Mouse (Mus musculus): ENCODE measurements around the gene Trappc6b. TPM values are rescaled to one million over a fixed set of nuclear protein-coding genes. Genes with fewer than 3 reads are reported as not detected.

The Trappc6b gene
- polyA plus RNA-seq, 1 experiment from 2014 or later, result 114 TPM

GRCm38 (mm10) chr12:59040851-59041250 lies 20.4 kb downstream of the Trappc6b start:
- no peak overlapping the region for H3K4me3 ChIP-seq (replicated peaks; ENCODE audit: low read depth, low read length)
- ATAC-seq (ENCODE audit: low FRiP score, low TSS enrichment) (no peak), DNase-seq (no peak)
- no peaks in the 10 kb centered on the region for H3K4me1 ChIP-seq (ENCODE audit: control insufficient read depth, insufficient read depth, low read length)
- H3K27me3 ChIP-seq (ENCODE audit: control insufficient read depth, insufficient read depth, low read length), result no peaks in the 10 kb centered on the region
- no peak overlapping the region for H3K4me2 ChIP-seq (ENCODE audit: low read length)
- H3K27ac ChIP-seq (replicated peaks; ENCODE audit: low read depth, low read length), result no peak overlapping the region
- H3K36me3 ChIP-seq (ENCODE audit: control insufficient read depth, insufficient read depth, low read length), result peaks cover 43% of the 10 kb centered on the region
- WGBS, result 39% methylated on average over 7 of the region's 7 CpGs
- no peaks in the 10 kb centered on the region for H3K9me3 ChIP-seq (ENCODE audit: control insufficient read depth, low read length)
- H3K9ac ChIP-seq (replicated peaks; ENCODE audit: low read length), result no peak overlapping the region

GRCm38 (mm10) chr12:59039971-59040844 lies 21.1 kb downstream of the Trappc6b start:
- Histone ChIP-seq H3K4me2 (ENCODE audit: low read length) (peak overlapping the region; percentile 28), H3K27ac (replicated peaks; ENCODE audit: low read depth, low read length) (peak overlapping the region; percentile 28; the same call in 1 of the 2 replicates), H3K4me3 (replicated peaks; ENCODE audit: low read depth, low read length) (no peak overlapping the region), H3K4me1 (ENCODE audit: control insufficient read depth, insufficient read depth, low read length) (no peaks in the 10 kb centered on the region), H3K36me3 (ENCODE audit: control insufficient read depth, insufficient read depth, low read length) (peaks cover 37% of the 10 kb centered on the region), H3K27me3 (ENCODE audit: control insufficient read depth, insufficient read depth, low read length) (no peaks in the 10 kb centered on the region), H3K9ac (replicated peaks; ENCODE audit: low read length) (no peak overlapping the region), H3K9me3 (ENCODE audit: control insufficient read depth, low read length) (no peaks in the 10 kb centered on the region)
- WGBS, result 4% methylated on average over 23 of the region's 23 CpGs
- DNase-seq, result peak; percentile 62
- ATAC-seq (ENCODE audit: low FRiP score, low TSS enrichment), result peak; percentile 69; the same call in 1 of the 2 replicates

- Histone ChIP-seq H3K27ac (replicated peaks; ENCODE audit: low read depth, low read length) (no peak overlapping the region), H3K36me3 (ENCODE audit: control insufficient read depth, insufficient read depth, low read length) (peaks cover 29% of the 10 kb centered on the region), H3K27me3 (ENCODE audit: control insufficient read depth, insufficient read depth, low read length) (no peaks in the 10 kb centered on the region), H3K4me1 (ENCODE audit: control insufficient read depth, insufficient read depth, low read length) (no peaks in the 10 kb centered on the region), H3K9ac (replicated peaks; ENCODE audit: low read length) (no peak overlapping the region), H3K4me2 (ENCODE audit: low read length) (peak overlapping the region; percentile 28; the same call in 1 of the 2 replicates), H3K9me3 (ENCODE audit: control insufficient read depth, low read length) (no peaks in the 10 kb centered on the region), H3K4me3 (replicated peaks; ENCODE audit: low read depth, low read length) (no peak overlapping the region)
- no peak for ATAC-seq (ENCODE audit: low FRiP score, low TSS enrichment)
- 71% methylated on average over 10 of the region's 10 CpGs for WGBS
- DNase-seq, result peak; percentile 8
These were observed 21.9 kb downstream of the Trappc6b start for GRCm38 (mm10) chr12:59039162-59039970.

- no peaks in the 10 kb centered on the region for H3K27me3 ChIP-seq (ENCODE audit: control insufficient read depth, insufficient read depth, low read length)
- H3K9me3 ChIP-seq (ENCODE audit: control insufficient read depth, low read length), result no peaks in the 10 kb centered on the region
- 66% methylated on average over 5 of the region's 5 CpGs for WGBS
- ATAC-seq (ENCODE audit: low FRiP score, low TSS enrichment), result no peak
- H3K27ac ChIP-seq (replicated peaks; ENCODE audit: low read depth, low read length), result no peak overlapping the region
- peaks cover 10% of the 10 kb centered on the region; the same call in 1 of the 2 replicates for H3K36me3 ChIP-seq (ENCODE audit: control insufficient read depth, insufficient read depth, low read length)
- no peaks in the 10 kb centered on the region for H3K4me1 ChIP-seq (ENCODE audit: control insufficient read depth, insufficient read depth, low read length)
- DNase-seq, result no peak
- H3K4me3 ChIP-seq (replicated peaks; ENCODE audit: low read depth, low read length), result no peak overlapping the region
- H3K4me2 ChIP-seq (ENCODE audit: low read length), result no peak overlapping the region
- H3K9ac ChIP-seq (replicated peaks; ENCODE audit: low read length), result no peak overlapping the region
These were observed 29.2 kb downstream of the Trappc6b start for GRCm38 (mm10) chr12:59032101-59032500.

GRCm38 (mm10) chr12:59021306-59021705 lies 40.0 kb downstream of the Trappc6b start:
- DNase-seq (no peak), ATAC-seq (ENCODE audit: low FRiP score, low TSS enrichment) (no peak)
- Histone ChIP-seq H3K4me3 (replicated peaks; ENCODE audit: low read depth, low read length) (no peak overlapping the region), H3K9ac (replicated peaks; ENCODE audit: low read length) (no peak overlapping the region), H3K36me3 (ENCODE audit: control insufficient read depth, insufficient read depth, low read length) (peaks cover 49% of the 10 kb centered on the region), H3K4me1 (ENCODE audit: control insufficient read depth, insufficient read depth, low read length) (no peaks in the 10 kb centered on the region), H3K27me3 (ENCODE audit: control insufficient read depth, insufficient read depth, low read length) (no peaks in the 10 kb centered on the region), H3K27ac (replicated peaks; ENCODE audit: low read depth, low read length) (no peak overlapping the region), H3K4me2 (ENCODE audit: low read length) (no peak overlapping the region), H3K9me3 (ENCODE audit: control insufficient read depth, low read length) (no peaks in the 10 kb centered on the region)
- 96% methylated on average over 4 of the region's 4 CpGs for WGBS

GRCm38 (mm10) chr12:59019891-59020290 lies 41.4 kb downstream of the Trappc6b start:
- no peaks in the 10 kb centered on the region for H3K27me3 ChIP-seq (ENCODE audit: control insufficient read depth, insufficient read depth, low read length)
- no peak for ATAC-seq (ENCODE audit: low FRiP score, low TSS enrichment)
- H3K4me2 ChIP-seq (ENCODE audit: low read length), result no peak overlapping the region
- no peaks in the 10 kb centered on the region for H3K4me1 ChIP-seq (ENCODE audit: control insufficient read depth, insufficient read depth, low read length)
- DNase-seq, result no peak
- H3K9ac ChIP-seq (replicated peaks; ENCODE audit: low read length), result no peak overlapping the region
- no peak overlapping the region for H3K27ac ChIP-seq (replicated peaks; ENCODE audit: low read depth, low read length)
- 87% methylated on average over 2 of the region's 2 CpGs for WGBS
- H3K36me3 ChIP-seq (ENCODE audit: control insufficient read depth, insufficient read depth, low read length), result peaks cover 41% of the 10 kb centered on the region
- H3K9me3 ChIP-seq (ENCODE audit: control insufficient read depth, low read length), result no peaks in the 10 kb centered on the region
- no peak overlapping the region for H3K4me3 ChIP-seq (replicated peaks; ENCODE audit: low read depth, low read length)

GRCm38 (mm10) chr12:59017970-59018369 lies 43.3 kb downstream of the Trappc6b start:
- H3K4me1 ChIP-seq (ENCODE audit: control insufficient read depth, insufficient read depth, low read length), result no peaks in the 10 kb centered on the region
- H3K36me3 ChIP-seq (ENCODE audit: control insufficient read depth, insufficient read depth, low read length), result peaks cover 38% of the 10 kb centered on the region
- H3K9me3 ChIP-seq (ENCODE audit: control insufficient read depth, low read length), result no peaks in the 10 kb centered on the region
- H3K27ac ChIP-seq (replicated peaks; ENCODE audit: low read depth, low read length), result no peak overlapping the region
- DNase-seq (no peak), ATAC-seq (ENCODE audit: low FRiP score, low TSS enrichment) (no peak)
- no peak overlapping the region for H3K4me2 ChIP-seq (ENCODE audit: low read length)
- WGBS, result 93% methylated on average over 8 of the region's 8 CpGs
- H3K4me3 ChIP-seq (replicated peaks; ENCODE audit: low read depth, low read length), result no peak overlapping the region
- H3K9ac ChIP-seq (replicated peaks; ENCODE audit: low read length), result no peak overlapping the region
- no peaks in the 10 kb centered on the region for H3K27me3 ChIP-seq (ENCODE audit: control insufficient read depth, insufficient read depth, low read length)

GRCm38 (mm10) chr12:59013234-59013633 lies 48.0 kb downstream of the Trappc6b start, which contains the start of gene Gemin2:
TSS of gene Gemin2 (plus strand) at chr12:59013393.
- Histone ChIP-seq H3K4me2 (ENCODE audit: low read length) (peak within 1 kb of the TSS; percentile 63), H3K9me3 (ENCODE audit: control insufficient read depth, low read length) (no peaks in the 10 kb centered on the region), H3K36me3 (ENCODE audit: control insufficient read depth, insufficient read depth, low read length) (peaks cover 10% of the 10 kb centered on the region; the same call in 1 of the 2 replicates), H3K9ac (replicated peaks; ENCODE audit: low read length) (peak within 1 kb of the TSS; percentile 64), H3K4me1 (ENCODE audit: control insufficient read depth, insufficient read depth, low read length) (peaks cover 15% of the 10 kb centered on the region), H3K27me3 (ENCODE audit: control insufficient read depth, insufficient read depth, low read length) (no peaks in the 10 kb centered on the region), H3K4me3 (replicated peaks; ENCODE audit: low read depth, low read length) (peak within 1 kb of the TSS; percentile 61), H3K27ac (replicated peaks; ENCODE audit: low read depth, low read length) (peak within 1 kb of the TSS; percentile 57; the same call in 1 of the 2 replicates)
- DNase-seq (peak; percentile 95), ATAC-seq (ENCODE audit: low FRiP score, low TSS enrichment) (peak; percentile 71)
- WGBS, result under 1% methylated on average over 28 of the region's 28 CpGs
